Mouse (Mus musculus) liver, embryonic 14.5 days (tissue): ENCODE measurements around the gene Cmc1.

ENCODE experiments used
- CTCF ChIP-seq: IDR thresholded peaks from 2 replicates; pipeline ENCODE4 v1.5.1; 2016; ENCODE audit warnings: antibody characterized with exemption, low read depth, control low read depth
- EP300 ChIP-seq: IDR thresholded peaks from 2 replicates; pipeline ENCODE4 v1.6.1; 2016; ENCODE audit warnings: antibody characterized with exemption, low read depth

- TF ChIP-seq CTCF (no peak), EP300 (no peak)
These were observed 125.0 kb downstream of the Cmc1 start for GRCm38 (mm10) chr9:118024966-118025365.
